Mouse (Mus musculus) central nervous system, embryonic 11.5 days (tissue): ENCODE results near the gene Stx6. TPM values are rescaled to one million over a fixed set of nuclear protein-coding genes. Genes with fewer than 3 reads are reported as not detected.

ENCODE experiments used
- polyA plus RNA-seq: library from polyadenylated mRNA; depleted of rRNA; stranded (reverse); fragments of >200 nt; gene quantifications from 2 replicates; pipeline ENCODE4 v1.2.3, GENCODE M21; 2012; rRNA removed

The Stx6 gene
- 63.6 and 79.4 TPM in 2 replicates for polyA plus RNA-seq

GRCm38 (mm10) chr1:155158141-155158969, at the start of gene Stx6:
Stx6 (plus strand) TSS chr1:155158715.

DNA sequence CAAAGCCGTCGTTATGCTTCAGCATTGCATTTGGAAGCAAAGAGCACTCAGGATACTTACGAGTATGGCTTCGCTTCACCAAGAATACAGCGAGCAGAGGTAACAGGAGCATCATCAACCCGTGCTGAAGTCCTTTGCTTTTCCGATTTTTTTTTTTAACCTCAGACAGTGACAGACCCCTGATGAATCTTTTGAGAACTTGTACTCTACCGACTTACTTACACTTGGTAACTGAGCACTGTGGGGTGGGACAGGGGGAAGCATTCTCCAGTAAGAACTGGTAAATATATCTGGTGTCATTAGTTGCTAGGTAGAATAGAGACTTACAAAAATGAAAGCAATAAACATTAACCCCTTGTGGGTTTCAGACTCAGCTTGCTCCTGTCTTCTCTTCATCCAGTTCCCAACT, 11.9 kb upstream of the Stx6 start, which contains the start of gene Mr1:
Gene Mr1, minus strand, starts transcription at position 243 of the 409 bp plus-strand sequence.

DNA sequence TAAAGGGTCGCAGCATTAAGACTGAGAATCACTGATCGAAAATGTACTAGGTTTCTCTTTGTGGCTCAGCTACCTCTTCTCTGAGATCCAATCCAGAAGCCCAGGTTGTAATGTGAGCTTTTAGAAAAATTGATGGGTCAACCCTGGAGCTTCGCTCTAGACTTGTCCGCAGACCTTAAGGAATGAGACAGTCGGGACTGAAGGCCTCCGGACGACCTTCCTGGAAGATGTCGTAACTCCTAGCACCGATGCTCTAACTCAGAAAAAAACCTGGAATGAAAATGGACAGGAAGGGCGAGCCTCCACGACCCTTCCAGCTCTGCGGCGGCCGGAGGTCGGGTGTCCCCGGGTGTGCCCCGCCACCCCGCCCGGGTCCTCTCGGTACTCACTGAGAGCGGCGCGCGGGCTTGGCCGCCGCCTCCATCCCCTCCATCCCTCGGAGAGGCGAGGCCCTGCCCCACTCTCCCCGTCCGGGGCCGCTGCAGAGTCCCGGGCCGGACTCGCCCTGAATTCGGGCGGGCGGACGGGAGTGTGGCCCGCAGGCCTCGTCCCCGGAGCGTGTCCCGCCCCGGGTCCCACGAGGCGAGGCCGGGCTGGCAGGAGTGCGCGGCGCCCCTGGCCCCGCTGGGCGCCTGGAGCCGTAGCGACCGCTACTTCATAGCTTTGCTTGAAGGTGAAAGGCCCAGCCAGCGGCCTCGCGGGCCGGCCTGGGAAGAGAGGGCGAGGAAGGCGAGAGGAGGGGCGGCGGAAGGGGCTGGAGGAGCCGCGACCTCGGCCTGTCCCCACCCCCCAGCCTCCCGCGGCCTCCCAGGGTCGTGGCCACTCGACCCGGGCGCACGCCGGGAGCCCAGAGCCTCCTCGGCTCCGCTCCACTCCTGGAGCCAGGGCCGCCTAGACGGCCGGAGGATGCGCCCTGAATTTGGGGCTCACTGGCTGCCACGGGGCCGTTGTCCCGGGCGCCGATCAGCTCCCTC, 85.6 kb downstream of the Stx6 start, which contains the start of gene BC034090:
Gene BC034090, minus strand, starts transcription at position 648 of the 974 bp plus-strand sequence.

Other genes with a start within 250 kb of the Stx6 start
- gene Ier5, start 59.1 kb upstream of the Stx6 start, polyA plus RNA-seq = 21.6 and 28.0 TPM in 2 replicates
- 0.36 and 2.0 TPM in 2 replicates for gene Mr1, start 11.9 kb upstream of the Stx6 start, polyA plus RNA-seq
- 14.5 and 15.4 TPM in 2 replicates for gene BC034090, start 85.7 kb downstream of the Stx6 start, polyA plus RNA-seq